Mouse (Mus musculus) heart, embryonic 11.5 days (tissue): ENCODE measurements around the gene Tanc2. TPM values are rescaled to one million over a fixed set of nuclear protein-coding genes. Genes with fewer than 3 reads are reported as not detected.

ENCODE experiments used
- ATAC-seq: fragments of 200-750 bp; cut with Nextera tagmentation; replicated peaks from 2 replicates; pipeline ENCODE4 v1.8.0; 2017; ENCODE audit warnings: moderate library complexity; ENCODE audit not compliant: insufficient number of reproducible peaks, low FRiP score, low TSS enrichment
- H3K27ac ChIP-seq: fragments of 300-500 bp; sonication (generic); 2 replicates; pipeline ENCODE4 v1.5.1; 2014; ENCODE audit warnings: mild to moderate bottlenecking, low read depth, low read length
- H3K27me3 ChIP-seq: fragments of 300-500 bp; sonication (generic); 2 replicates; pipeline ENCODE4 v1.6.1; 2014; ENCODE audit warnings: mild to moderate bottlenecking, low read length, mixed read lengths; ENCODE audit not compliant: control insufficient read depth, insufficient read depth
- H3K36me3 ChIP-seq: fragments of 300-500 bp; sonication (generic); 2 replicates; pipeline ENCODE4 v1.6.1; 2014; ENCODE audit warnings: mild to moderate bottlenecking, low read length, moderate library complexity, mixed read lengths; ENCODE audit not compliant: control insufficient read depth, insufficient read depth
- H3K4me1 ChIP-seq: fragments of 300-500 bp; sonication (generic); 2 replicates; pipeline ENCODE4 v1.6.1; 2014; ENCODE audit warnings: low read length; ENCODE audit not compliant: control insufficient read depth, insufficient read depth
- H3K4me2 ChIP-seq: fragments of 300-500 bp; sonication (generic); 2 replicates; pipeline ENCODE4 v1.6.1; 2014; ENCODE audit warnings: mild to moderate bottlenecking, moderate library complexity
- H3K4me3 ChIP-seq: fragments of 300-500 bp; sonication (generic); 2 replicates; pipeline ENCODE4 v1.5.1; 2014; ENCODE audit warnings: low read depth, low read length
- H3K9ac ChIP-seq: fragments of 300-500 bp; sonication (generic); 2 replicates; pipeline ENCODE4 v1.6.1; 2014; ENCODE audit warnings: mild to moderate bottlenecking, low read depth, low read length, moderate library complexity
- H3K9me3 ChIP-seq: fragments of 300-500 bp; sonication (generic); replicated peaks from 2 replicates; pipeline ENCODE4 v1.6.1; 2016; ENCODE audit warnings: low read length; ENCODE audit not compliant: control insufficient read depth
- WGBS: fragments of 180-500 bp; shearing (Covaris S2); extraction: QIAGEN DNeasy Blood & Tissue Kit; methylation state at CpG from one replicate; pipeline ENCODE4 v1.1.7; 2014; ENCODE audit not compliant: insufficient replicate concordance; 5-methylcytosine and 5-hydroxymethylcytosine counted together
- polyA plus RNA-seq: library from polyadenylated mRNA; unstranded; fragments of >200 nt; fragmentation: Nextera tagmentation; extraction: Ambion mirVana; gene quantifications from 2 replicates; pipeline ENCODE4 v1.2.1, GENCODE M21; 2014

Gene Tanc2
- polyA plus RNA-seq, 1 experiment from 2014 or later, result 24.8 TPM

DNA sequence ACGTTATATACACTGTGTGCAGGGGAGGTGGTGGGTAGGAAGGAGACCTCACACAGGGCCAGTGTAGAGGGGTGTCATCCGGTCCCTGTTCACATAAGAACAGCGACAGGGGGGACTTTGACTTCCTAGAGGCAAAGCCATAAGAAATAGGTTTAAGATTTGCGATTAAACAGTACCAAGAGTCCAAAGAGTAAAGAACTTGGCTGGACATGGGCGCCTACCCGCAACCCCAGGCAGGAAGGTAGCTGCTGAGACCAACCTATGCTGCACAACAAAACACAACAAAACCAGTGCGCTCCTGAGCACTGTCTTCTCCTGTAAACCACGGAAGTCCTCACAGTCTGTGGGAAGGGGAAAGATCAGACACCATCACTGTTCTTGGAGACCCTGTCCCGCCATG is 362.3 kb downstream of the Tanc2 start:
- peaks cover 12% of the 10 kb centered on the region; the same call in 1 of the 2 replicates for H3K27me3 ChIP-seq
- ATAC-seq, result no peak
- WGBS, result 84% methylated on average over 9 of the region's 9 CpGs
- H3K4me2 ChIP-seq, result no peak overlapping the region
- H3K4me1 ChIP-seq, result no peaks in the 10 kb centered on the region
- no peaks in the 10 kb centered on the region for H3K36me3 ChIP-seq
- no peak overlapping the region for H3K4me3 ChIP-seq
- H3K27ac ChIP-seq, result no peak overlapping the region
- H3K9ac ChIP-seq, result no peak overlapping the region
- H3K9me3 ChIP-seq, result no peaks in the 10 kb centered on the region

DNA sequence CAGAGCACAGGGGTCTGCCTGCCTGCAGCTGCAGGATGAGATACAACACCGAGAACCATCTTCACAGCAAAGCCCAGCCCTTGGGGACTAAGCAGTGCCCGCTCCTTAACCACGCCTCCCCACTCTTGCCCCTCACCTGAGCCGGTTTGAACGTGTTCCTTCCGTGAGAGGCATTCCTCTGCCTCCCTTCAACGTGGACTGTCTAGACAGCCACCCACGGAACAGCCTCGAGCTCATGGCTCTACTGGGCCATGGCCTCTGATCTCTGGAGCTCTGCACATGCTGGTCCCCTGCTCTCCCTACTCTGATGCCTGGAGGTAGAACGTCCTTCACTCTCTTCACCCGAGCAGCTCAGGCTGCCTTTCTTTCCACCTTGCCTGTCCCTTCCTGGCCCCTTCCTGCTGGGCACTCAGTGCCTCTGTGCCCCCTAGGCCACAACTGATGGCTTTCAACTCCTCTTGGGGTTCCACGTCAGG is 363.2 kb downstream of the Tanc2 start, which contains the start of gene Cyb561:
Gene Cyb561 (minus strand): TSS at position 426 of the 476 bp plus-strand sequence.
- Histone ChIP-seq H3K4me1 (no peaks in the 10 kb centered on the region), H3K27me3 (peaks cover 11% of the 10 kb centered on the region; the same call in 1 of the 2 replicates), H3K4me2 (no peak within 1 kb of the TSS), H3K36me3 (no peaks in the 10 kb centered on the region), H3K9me3 (no peaks in the 10 kb centered on the region), H3K4me3 (no peak within 1 kb of the TSS), H3K9ac (no peak within 1 kb of the TSS), H3K27ac (no peak within 1 kb of the TSS)
- ATAC-seq, result no peak
- 78% methylated on average over 12 of the region's 12 CpGs for WGBS

DNA sequence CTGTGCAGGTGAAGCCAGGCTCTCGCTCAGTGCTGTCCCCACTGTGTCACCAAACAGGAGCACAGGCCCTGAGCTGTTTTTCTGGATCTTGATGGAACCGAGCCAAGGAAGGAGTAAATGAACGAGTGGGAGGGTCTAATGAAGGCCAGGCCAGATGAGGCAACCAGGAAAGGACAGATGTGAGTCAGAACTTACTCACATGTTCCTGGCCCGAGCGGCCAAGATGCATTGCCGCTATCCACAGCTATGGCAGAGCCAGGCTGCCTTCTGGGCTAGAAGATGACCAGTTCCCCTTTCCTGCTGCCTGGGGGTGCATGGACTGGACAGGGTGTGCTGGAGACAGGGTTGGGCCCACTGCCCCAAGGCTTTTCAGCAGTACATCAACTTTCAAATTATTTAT is 363.6 kb downstream of the Tanc2 start:
- H3K4me2 ChIP-seq, result no peak overlapping the region
- ATAC-seq, result no peak; the same call in 1 of the 2 replicates
- H3K27me3 ChIP-seq, result peaks cover 8% of the 10 kb centered on the region; the same call in 1 of the 2 replicates
- H3K4me1 ChIP-seq, result no peaks in the 10 kb centered on the region
- no peaks in the 10 kb centered on the region for H3K9me3 ChIP-seq
- no peaks in the 10 kb centered on the region for H3K36me3 ChIP-seq
- H3K9ac ChIP-seq, result no peak overlapping the region
- no peak overlapping the region for H3K4me3 ChIP-seq
- 69% methylated on average over 6 of the region's 6 CpGs for WGBS
- H3K27ac ChIP-seq, result no peak overlapping the region

DNA sequence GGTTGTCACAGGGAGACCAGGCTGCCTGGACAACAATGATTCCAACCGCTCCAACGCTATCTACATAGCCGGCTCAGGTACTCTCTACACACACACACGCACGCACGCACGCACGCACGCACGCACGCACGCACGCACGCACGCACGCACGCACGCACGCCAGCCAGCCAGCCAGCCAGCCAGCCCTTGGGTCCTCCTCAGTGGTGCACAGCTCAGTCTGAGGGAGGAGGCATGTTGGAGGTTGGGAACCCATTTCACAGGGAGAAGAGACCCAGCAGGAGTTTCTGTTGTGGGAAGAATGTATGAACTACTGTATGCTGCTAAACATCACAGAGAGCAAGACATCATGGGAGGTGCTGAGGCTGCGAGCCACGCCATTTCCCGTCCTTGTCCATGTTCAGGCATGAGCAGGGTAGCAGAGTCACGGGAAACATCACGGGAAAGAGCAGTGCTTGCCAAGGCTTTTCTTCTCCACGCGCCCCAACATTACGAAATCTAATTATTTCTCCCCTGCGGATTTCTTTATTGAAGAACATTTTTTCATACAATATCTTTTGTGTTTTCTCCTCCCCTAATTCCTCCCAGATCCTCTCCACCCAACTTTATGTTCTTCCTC is 366.1 kb downstream of the Tanc2 start:
- no peak for ATAC-seq
- no peak overlapping the region for H3K27ac ChIP-seq
- peaks cover 5% of the 10 kb centered on the region; the same call in 1 of the 2 replicates for H3K27me3 ChIP-seq
- H3K4me3 ChIP-seq, result no peak overlapping the region
- H3K4me1 ChIP-seq, result peaks cover 8% of the 10 kb centered on the region; the same call in 1 of the 2 replicates
- 88% methylated on average over 28 of the region's 28 CpGs for WGBS
- no peaks in the 10 kb centered on the region for H3K36me3 ChIP-seq
- no peak overlapping the region for H3K9ac ChIP-seq
- H3K9me3 ChIP-seq, result no peaks in the 10 kb centered on the region
- H3K4me2 ChIP-seq, result no peak overlapping the region

DNA sequence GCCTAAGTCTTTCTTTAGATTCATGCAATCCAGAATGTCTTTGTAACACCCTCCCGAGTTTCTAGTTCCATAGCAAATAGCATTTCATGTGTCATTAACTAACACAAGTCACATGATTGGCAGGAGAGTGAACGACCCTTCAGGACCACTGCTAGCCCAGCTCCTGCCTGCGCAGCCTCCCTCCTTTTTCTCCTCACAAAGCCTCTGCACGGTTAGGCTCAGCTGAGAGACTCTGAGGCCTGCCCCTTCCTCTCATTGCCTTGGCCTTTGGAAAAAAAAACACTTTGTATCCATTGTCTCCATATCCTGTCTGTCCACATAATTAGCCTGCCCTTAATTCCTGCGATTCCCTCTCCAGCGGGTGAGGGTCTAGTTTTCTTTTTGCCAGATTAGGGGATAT is 367.7 kb downstream of the Tanc2 start:
- H3K27ac ChIP-seq, result no peak overlapping the region; the same call in 1 of the 2 replicates
- H3K4me2 ChIP-seq, result no peak overlapping the region
- no peak overlapping the region for H3K9ac ChIP-seq
- WGBS, result 49% methylated on average over 6 of the region's 6 CpGs
- no peaks in the 10 kb centered on the region for H3K9me3 ChIP-seq
- 0 out of 2 replicates have a peak, but pooled peaks cover 2% of the 10 kb centered on the region for H3K27me3 ChIP-seq
- H3K4me1 ChIP-seq, result peaks cover 8% of the 10 kb centered on the region; the same call in 1 of the 2 replicates
- no peak for ATAC-seq
- no peaks in the 10 kb centered on the region for H3K36me3 ChIP-seq
- H3K4me3 ChIP-seq, result no peak overlapping the region

DNA sequence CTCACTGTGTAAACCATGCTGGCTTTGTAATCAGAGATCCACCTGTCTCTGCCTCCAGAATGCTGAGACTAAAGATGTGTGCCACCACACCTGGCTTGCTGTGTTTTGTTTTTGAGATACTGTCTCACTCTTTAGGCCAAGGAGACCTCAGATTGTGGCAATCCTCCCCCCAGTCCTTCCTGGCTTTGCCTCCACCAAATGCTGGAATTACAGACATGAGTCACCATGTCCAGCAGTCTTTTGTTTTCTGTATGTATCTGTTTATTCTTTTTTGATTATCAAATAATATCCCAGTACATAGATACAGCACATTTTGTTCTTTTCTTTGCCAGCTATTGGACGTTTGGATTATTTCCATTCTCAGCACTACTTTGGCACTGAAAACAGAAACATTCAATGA is 368.8 kb downstream of the Tanc2 start:
- no peaks in the 10 kb centered on the region for H3K36me3 ChIP-seq
- no peak for ATAC-seq
- no peak overlapping the region for H3K27ac ChIP-seq
- H3K4me2 ChIP-seq, result no peak overlapping the region
- no peaks in the 10 kb centered on the region for H3K9me3 ChIP-seq
- H3K4me3 ChIP-seq, result no peak overlapping the region
- WGBS, result 37% methylated on average over 1 of the region's 1 CpGs
- H3K9ac ChIP-seq, result no peak overlapping the region
- H3K27me3 ChIP-seq, result no peaks in the 10 kb centered on the region
- peaks cover 8% of the 10 kb centered on the region; the same call in 1 of the 2 replicates for H3K4me1 ChIP-seq

DNA sequence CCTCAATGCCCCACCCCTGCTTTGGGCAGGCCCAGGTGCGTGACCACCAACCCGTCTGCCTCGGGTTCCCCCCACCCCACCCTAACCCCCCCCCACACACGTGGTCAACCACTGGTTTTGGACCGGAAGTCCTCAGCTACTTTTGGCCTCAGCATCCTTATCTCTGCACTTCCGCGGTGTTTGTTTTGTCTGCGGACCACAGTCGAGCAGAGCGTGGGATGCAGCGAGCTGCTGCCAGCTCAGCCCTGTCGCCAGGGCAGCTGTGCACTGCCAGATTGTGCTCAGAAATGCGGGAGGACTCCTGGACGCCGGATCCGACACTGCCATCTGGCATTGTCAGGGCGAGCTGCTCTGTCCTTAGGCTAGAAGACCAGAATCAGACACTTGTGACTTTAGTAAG is 369.6 kb downstream of the Tanc2 start:
- no peak overlapping the region for H3K4me3 ChIP-seq
- H3K9me3 ChIP-seq, result no peaks in the 10 kb centered on the region
- peaks cover 8% of the 10 kb centered on the region; the same call in 1 of the 2 replicates for H3K4me1 ChIP-seq
- peak; percentile 42; the same call in 1 of the 2 replicates for ATAC-seq
- H3K36me3 ChIP-seq, result no peaks in the 10 kb centered on the region
- H3K4me2 ChIP-seq, result peak overlapping the region; percentile 54
- no peaks in the 10 kb centered on the region for H3K27me3 ChIP-seq
- H3K27ac ChIP-seq, result no peak overlapping the region
- WGBS, result 10% methylated on average over 17 of the region's 17 CpGs
- H3K9ac ChIP-seq, result no peak overlapping the region

DNA sequence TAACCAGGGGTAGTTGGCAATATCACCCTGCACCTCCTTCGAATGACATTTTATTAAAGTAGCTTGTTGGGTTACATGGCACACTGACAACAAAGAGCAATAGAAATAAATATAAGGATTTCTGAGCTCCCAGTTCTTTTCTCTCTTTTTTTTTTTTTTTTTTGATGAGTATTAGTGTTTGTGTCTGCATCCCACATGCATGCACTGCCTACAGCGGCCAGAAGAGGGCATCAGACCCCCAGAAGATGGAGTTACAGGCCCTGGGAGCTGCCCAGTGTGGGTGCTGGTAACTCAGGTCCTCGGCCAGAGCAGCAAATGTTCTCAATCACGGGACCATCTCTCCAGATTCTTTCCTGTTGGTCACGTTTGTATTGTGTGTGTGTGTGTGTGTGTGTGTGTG is 374.9 kb downstream of the Tanc2 start:
- H3K9me3 ChIP-seq, result no peaks in the 10 kb centered on the region

DNA sequence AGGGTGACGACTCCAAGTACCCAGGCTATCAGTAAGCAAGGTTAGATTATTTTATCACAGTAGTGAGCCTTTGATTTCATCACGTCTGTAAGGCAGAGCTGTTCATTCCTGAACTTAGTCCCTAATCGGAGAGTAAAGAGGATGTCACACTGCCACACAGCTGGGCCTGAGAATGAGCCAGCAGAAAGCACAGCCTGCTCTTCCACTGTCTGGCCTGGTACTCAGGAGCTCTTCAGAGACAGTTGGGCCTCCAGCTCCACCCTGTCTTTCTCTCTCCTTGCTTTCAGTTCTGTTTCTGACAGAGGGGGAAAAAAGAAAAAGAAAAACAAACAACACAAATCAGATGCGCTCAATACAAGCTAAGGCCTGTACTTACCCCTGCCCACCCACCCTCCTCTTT is 376.5 kb downstream of the Tanc2 start:
- Histone ChIP-seq H3K27ac (no peak overlapping the region), H3K4me2 (no peak overlapping the region), H3K9ac (no peak overlapping the region), H3K9me3 (no peaks in the 10 kb centered on the region), H3K4me1 (0 out of 2 replicates have a peak, but pooled peaks cover 2% of the 10 kb centered on the region), H3K27me3 (peaks cover 55% of the 10 kb centered on the region), H3K4me3 (no peak overlapping the region), H3K36me3 (no peaks in the 10 kb centered on the region)
- ATAC-seq, result no peak
- WGBS, result 50% methylated on average over 4 of the region's 4 CpGs

More for the DNA sequence above, 374.9 kb downstream of the Tanc2 start:
- Histone ChIP-seq H3K4me3 (no peak overlapping the region), H3K4me2 (no peak overlapping the region), H3K4me1 (0 out of 2 replicates have a peak, but pooled peaks cover 3% of the 10 kb centered on the region), H3K27me3 (peaks cover 42% of the 10 kb centered on the region), H3K36me3 (no peaks in the 10 kb centered on the region), H3K27ac (no peak overlapping the region), H3K9ac (no peak overlapping the region)
- no peak for ATAC-seq
- WGBS, result 65% methylated on average over 5 of the region's 5 CpGs
